Mouse (Mus musculus): ENCODE results near the gene Trappc4. TPM values are rescaled to one million over a fixed set of nuclear protein-coding genes. Genes with fewer than 3 reads are reported as not detected.
"Not testable (repeated sequence)": the region's sequence is repeated elsewhere in the genome, so short reads cannot be mapped to it uniquely, and the experiment has no call there.

The Trappc4 gene
- polyA plus RNA-seq, 1 experiment from 2014 or later = 161 TPM

DNA sequence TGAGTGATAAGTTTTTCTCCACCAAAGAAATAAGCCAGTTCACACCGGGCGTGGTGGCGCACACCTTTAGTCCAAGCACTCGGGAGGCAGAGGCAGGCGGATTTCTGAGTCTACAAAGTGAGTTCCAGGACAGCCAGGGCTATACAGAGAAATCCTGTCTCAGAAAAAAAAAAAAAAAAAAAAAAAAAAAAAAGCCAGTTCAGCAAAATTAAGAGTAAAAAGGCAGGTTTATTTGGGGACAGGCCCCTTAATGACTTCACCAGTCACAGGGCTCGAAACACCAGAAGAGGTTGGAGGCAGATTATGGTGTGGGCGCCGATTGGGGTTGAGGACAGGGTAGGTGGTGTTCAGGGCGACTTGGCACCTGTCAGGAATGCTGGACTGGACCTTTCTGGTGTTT, 12.3 kb upstream of the Trappc4 start:
- not testable (repeated sequence) for H3K9ac ChIP-seq (replicated peaks); ATAC-seq (ENCODE audit: insufficient number of reproducible peaks, insufficient read depth, low FRiP score, low TSS enrichment, low read depth); H3K27ac ChIP-seq; H3K4me1 ChIP-seq (replicated peaks); H3K27me3 ChIP-seq; H3K9me3 ChIP-seq; H3K4me2 ChIP-seq; H3K4me3 ChIP-seq (replicated peaks)
- 95% methylated on average over 9 of the region's 9 CpGs for WGBS
- H3K36me3 ChIP-seq = peaks cover 12% of the 10 kb centered on the region

DNA sequence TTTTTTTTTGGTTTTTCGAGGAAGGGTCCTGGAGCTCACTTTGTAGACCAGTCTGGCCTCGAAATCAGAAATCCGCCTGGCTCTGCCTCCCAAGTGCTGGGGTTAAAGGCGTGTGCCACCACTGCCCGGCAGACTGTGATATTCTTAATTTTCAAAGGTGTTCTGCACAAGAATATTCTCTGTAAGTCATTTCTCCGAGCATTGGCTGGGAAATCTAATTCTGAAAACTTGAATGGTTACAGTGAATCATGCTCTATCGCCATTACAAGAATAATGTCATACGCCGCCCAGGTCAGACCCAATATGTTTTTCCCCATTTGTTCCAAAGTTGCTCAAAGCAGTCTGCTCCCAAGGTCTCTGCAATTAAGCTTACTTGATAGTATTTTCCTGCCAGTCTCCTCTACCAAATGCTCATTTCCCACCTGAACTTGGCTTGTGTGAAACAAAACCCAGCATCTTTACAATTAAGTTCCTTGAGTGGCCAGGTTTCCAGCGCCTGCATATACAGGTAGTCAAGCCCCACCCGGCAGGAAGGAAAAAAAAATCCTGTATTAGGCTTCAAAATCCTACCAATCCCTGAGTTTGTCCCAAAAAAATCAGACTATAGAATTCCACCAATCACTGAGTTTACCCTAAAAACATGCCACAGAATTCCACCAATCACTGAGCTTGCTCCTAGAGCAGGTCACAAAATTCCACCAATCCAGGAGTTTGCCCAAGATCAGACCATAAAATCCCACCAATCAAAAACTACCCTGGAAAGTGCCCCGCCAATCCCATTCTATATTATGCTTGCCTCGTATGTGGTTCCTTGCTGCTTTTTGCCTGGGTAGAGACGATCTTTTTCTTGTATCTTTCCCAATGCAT, 11.4 kb upstream of the Trappc4 start, which contains the start of gene Ccdc84:
TSS of gene Ccdc84 (minus strand) at position 51 of the 867 bp plus-strand sequence.
- peaks cover 4% of the 10 kb centered on the region; the same call in 1 of the 2 replicates for H3K9me3 ChIP-seq
- H3K36me3 ChIP-seq = peaks cover 21% of the 10 kb centered on the region
- H3K4me1 ChIP-seq (replicated peaks) = peaks cover 6% of the 10 kb centered on the region
- ATAC-seq (ENCODE audit: insufficient number of reproducible peaks, insufficient read depth, low FRiP score, low TSS enrichment, low read depth) = no peak
- 80% methylated on average over 14 of the region's 14 CpGs for WGBS
- H3K4me3 ChIP-seq (replicated peaks) = peak within 1 kb of the TSS; percentile 81
- peak within 1 kb of the TSS; percentile 84 for H3K9ac ChIP-seq (replicated peaks)
- H3K4me2 ChIP-seq = peak within 1 kb of the TSS; percentile 83
- no peaks in the 10 kb centered on the region for H3K27me3 ChIP-seq
- peak within 1 kb of the TSS; percentile 80 for H3K27ac ChIP-seq

- Histone ChIP-seq H3K9me3 (peaks cover 4% of the 10 kb centered on the region; the same call in 1 of the 2 replicates), H3K9ac (replicated peaks) (peak overlapping the region; percentile 84), H3K27ac (peak overlapping the region; percentile 80), H3K27me3 (no peaks in the 10 kb centered on the region), H3K36me3 (peaks cover 30% of the 10 kb centered on the region), H3K4me2 (peak overlapping the region; percentile 83), H3K4me1 (replicated peaks) (peaks cover 6% of the 10 kb centered on the region), H3K4me3 (replicated peaks) (peak overlapping the region; percentile 81)
- under 1% methylated on average over 38 of the region's 38 CpGs for WGBS
- ATAC-seq (ENCODE audit: insufficient number of reproducible peaks, insufficient read depth, low FRiP score, low TSS enrichment, low read depth) = peak; percentile 84
Observed at GRCm38 (mm10) chr9:44417892-44418363, 10.5 kb upstream of the Trappc4 start.

- H3K4me3 ChIP-seq (replicated peaks) = peak overlapping the region; percentile 81
- H3K9me3 ChIP-seq = peaks cover 4% of the 10 kb centered on the region; the same call in 1 of the 2 replicates
- peak overlapping the region; percentile 80 for H3K27ac ChIP-seq
- ATAC-seq (ENCODE audit: insufficient number of reproducible peaks, insufficient read depth, low FRiP score, low TSS enrichment, low read depth) = peak; percentile 77; the same call in 1 of the 2 replicates
- 6% methylated on average over 26 of the region's 26 CpGs for WGBS
- peak overlapping the region; percentile 84 for H3K9ac ChIP-seq (replicated peaks)
- peaks cover 6% of the 10 kb centered on the region for H3K4me1 ChIP-seq (replicated peaks)
- H3K36me3 ChIP-seq = peaks cover 36% of the 10 kb centered on the region
- H3K27me3 ChIP-seq = no peaks in the 10 kb centered on the region
- H3K4me2 ChIP-seq = peak overlapping the region; percentile 83
Observed at GRCm38 (mm10) chr9:44417156-44417891, 9.9 kb upstream of the Trappc4 start.

GRCm38 (mm10) chr9:44412781-44413180, 5.4 kb upstream of the Trappc4 start:
- no peak overlapping the region for H3K4me2 ChIP-seq
- H3K27me3 ChIP-seq = no peaks in the 10 kb centered on the region
- no peak overlapping the region for H3K27ac ChIP-seq
- no peaks in the 10 kb centered on the region for H3K9me3 ChIP-seq
- no peak overlapping the region for H3K9ac ChIP-seq (replicated peaks)
- peaks cover 12% of the 10 kb centered on the region for H3K4me1 ChIP-seq (replicated peaks)
- peaks cover 73% of the 10 kb centered on the region for H3K36me3 ChIP-seq
- no peak overlapping the region for H3K4me3 ChIP-seq (replicated peaks)
- 89% methylated on average over 2 of the region's 2 CpGs for WGBS
- no peak for ATAC-seq (ENCODE audit: insufficient number of reproducible peaks, insufficient read depth, low FRiP score, low TSS enrichment, low read depth)

GRCm38 (mm10) chr9:44412306-44412705, 4.9 kb upstream of the Trappc4 start:
- WGBS = 79% methylated on average over 4 of the region's 4 CpGs
- Histone ChIP-seq H3K9me3 (no peaks in the 10 kb centered on the region), H3K27ac (no peak overlapping the region), H3K4me2 (no peak overlapping the region), H3K4me1 (replicated peaks) (peaks cover 10% of the 10 kb centered on the region), H3K4me3 (replicated peaks) (no peak overlapping the region), H3K27me3 (no peaks in the 10 kb centered on the region), H3K9ac (replicated peaks) (no peak overlapping the region), H3K36me3 (peaks cover 73% of the 10 kb centered on the region)
- ATAC-seq (ENCODE audit: insufficient number of reproducible peaks, insufficient read depth, low FRiP score, low TSS enrichment, low read depth) = no peak

DNA sequence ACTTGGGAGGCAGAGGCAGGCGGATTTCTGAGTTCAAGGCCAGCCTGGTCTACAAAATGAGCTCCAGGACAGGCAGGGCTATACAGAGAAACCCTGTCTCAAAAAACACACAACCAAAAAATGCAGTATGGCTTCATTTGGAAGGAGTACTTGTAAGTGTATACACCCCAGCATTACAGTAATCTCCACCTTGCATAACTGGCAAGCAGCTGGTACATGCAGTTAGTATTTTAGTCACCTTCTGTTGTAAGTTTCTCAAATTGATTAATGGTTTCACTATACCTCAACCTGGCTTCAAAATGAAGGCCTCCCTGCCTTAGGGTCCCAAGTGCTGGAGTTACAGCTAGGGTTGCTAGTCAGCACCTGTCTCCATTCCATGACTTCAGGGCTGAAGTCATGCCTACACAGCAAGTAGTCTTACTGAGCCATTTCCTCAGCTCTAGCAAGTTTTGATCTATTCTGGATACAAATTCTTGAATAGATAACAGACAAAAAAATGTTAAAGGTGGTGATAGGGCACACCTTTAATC, 4.3 kb upstream of the Trappc4 start:
- 80% methylated on average over 1 of the region's 1 CpGs for WGBS
- H3K27me3 ChIP-seq = no peaks in the 10 kb centered on the region
- no peak overlapping the region for H3K4me3 ChIP-seq (replicated peaks)
- ATAC-seq (ENCODE audit: insufficient number of reproducible peaks, insufficient read depth, low FRiP score, low TSS enrichment, low read depth) = no peak
- no peak overlapping the region for H3K27ac ChIP-seq
- no peak overlapping the region for H3K9ac ChIP-seq (replicated peaks)
- H3K36me3 ChIP-seq = peaks cover 73% of the 10 kb centered on the region
- H3K4me2 ChIP-seq = no peak overlapping the region
- peaks cover 6% of the 10 kb centered on the region; the same call in 1 of the 2 replicates for H3K4me1 ChIP-seq (replicated peaks)
- no peaks in the 10 kb centered on the region for H3K9me3 ChIP-seq

- Histone ChIP-seq H3K4me2 (no peak overlapping the region), H3K27ac (no peak overlapping the region), H3K9ac (replicated peaks) (no peak overlapping the region), H3K4me1 (replicated peaks) (peaks cover 9% of the 10 kb centered on the region; the same call in 1 of the 2 replicates), H3K27me3 (no peaks in the 10 kb centered on the region), H3K36me3 (peaks cover 67% of the 10 kb centered on the region), H3K9me3 (no peaks in the 10 kb centered on the region), H3K4me3 (replicated peaks) (no peak overlapping the region)
- WGBS = 87% methylated on average over 2 of the region's 2 CpGs
- ATAC-seq (ENCODE audit: insufficient number of reproducible peaks, insufficient read depth, low FRiP score, low TSS enrichment, low read depth) = no peak
Observed at GRCm38 (mm10) chr9:44410647-44411336, 3.4 kb upstream of the Trappc4 start.

DNA sequence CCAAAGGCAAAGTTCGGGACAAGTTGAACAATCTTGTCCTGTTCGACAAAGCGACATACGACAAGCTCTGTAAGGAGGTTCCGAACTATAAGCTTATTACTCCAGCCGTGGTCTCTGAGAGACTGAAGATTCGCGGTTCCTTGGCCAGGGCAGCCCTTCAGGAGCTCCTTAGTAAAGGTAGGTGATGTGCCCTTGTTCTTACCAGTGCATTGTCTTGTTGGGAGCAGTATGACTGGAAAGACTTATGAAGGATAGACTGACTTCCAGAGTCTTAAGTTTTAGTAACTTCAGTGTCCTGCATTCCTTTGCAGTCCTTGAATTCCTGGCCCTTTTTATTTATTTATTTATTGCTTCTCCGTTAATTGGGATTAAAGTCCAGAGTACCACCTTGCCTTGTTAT, 1.3 kb upstream of the Trappc4 start:
- H3K27ac ChIP-seq; ATAC-seq (ENCODE audit: insufficient number of reproducible peaks, insufficient read depth, low FRiP score, low TSS enrichment, low read depth); H3K4me1 ChIP-seq (replicated peaks); H3K9ac ChIP-seq (replicated peaks); H3K9me3 ChIP-seq; H3K27me3 ChIP-seq: not testable (repeated sequence)
- H3K4me2 ChIP-seq = peak overlapping the region; percentile 80
- WGBS = 79% methylated on average over 9 of the region's 9 CpGs
- peak overlapping the region; percentile 84 for H3K4me3 ChIP-seq (replicated peaks)
- peaks cover 71% of the 10 kb centered on the region for H3K36me3 ChIP-seq

DNA sequence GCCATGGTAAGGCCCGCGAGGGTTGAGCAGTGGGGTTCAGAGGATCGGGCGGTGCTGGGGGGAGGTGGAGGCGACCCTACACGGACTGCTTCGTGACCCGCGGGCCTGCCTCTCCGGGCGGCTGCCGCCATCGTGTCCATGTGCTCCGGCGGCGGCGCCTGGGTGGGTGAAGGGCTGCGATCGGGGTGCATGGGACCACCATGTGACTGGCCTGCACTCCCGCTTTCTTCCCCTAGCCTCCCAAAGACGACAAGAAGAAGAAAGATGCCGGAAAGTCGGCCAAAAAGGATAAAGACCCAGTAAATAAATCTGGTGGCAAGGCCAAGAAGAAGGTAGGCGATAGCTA, 325 bp upstream of the Trappc4 start:
- Histone ChIP-seq H3K9ac (replicated peaks) (peak overlapping the region; percentile 86), H3K4me2 (peak overlapping the region; percentile 80), H3K27ac (peak overlapping the region; percentile 95), H3K27me3 (no peaks in the 10 kb centered on the region), H3K4me3 (replicated peaks) (peak overlapping the region; percentile 84), H3K4me1 (replicated peaks) (peaks cover 9% of the 10 kb centered on the region), H3K36me3 (peaks cover 71% of the 10 kb centered on the region), H3K9me3 (no peaks in the 10 kb centered on the region)
- no peak; the same call in 1 of the 2 replicates for ATAC-seq (ENCODE audit: insufficient number of reproducible peaks, insufficient read depth, low FRiP score, low TSS enrichment, low read depth)
- under 1% methylated on average over 24 of the region's 24 CpGs for WGBS

Data from limb, embryonic 12.5 days (tissue).